Mouse (Mus musculus) spleen, adult 2 months (tissue): ENCODE results near the gene Adamts8. TPM values are rescaled to one million over a fixed set of nuclear protein-coding genes. Genes with fewer than 3 reads are reported as not detected.

Experiments used
- DNase-seq, 2 experiments: peaks; one replicate each; pipeline versions ENCODE4 v3.0.0 to v3.0.0-alpha.2; 2012 to 2021; ENCODE audit warnings: low spot score in 2 of 2, low read depth in 1 of 2
- H3K27ac ChIP-seq: fragments of 200-500 bp; 2 replicates; pipeline ENCODE4 v1.5.1; 2012; ENCODE audit warnings: low read length, inconsistent platforms; ENCODE audit not compliant: insufficient read depth
- H3K27me3 ChIP-seq: fragments of 200-500 bp; 2 replicates; pipeline ENCODE4 v1.6.1; 2012; ENCODE audit warnings: mild to moderate bottlenecking, moderate library complexity, low read length, inconsistent platforms; ENCODE audit not compliant: control insufficient read depth, insufficient read depth
- H3K36me3 ChIP-seq: fragments of 200-500 bp; 2 replicates; pipeline ENCODE4 v1.6.1; 2012; ENCODE audit warnings: mild to moderate bottlenecking, low read length, inconsistent platforms; ENCODE audit not compliant: control insufficient read depth, insufficient read depth
- H3K4me1 ChIP-seq: fragments of 200-500 bp; 2 replicates; pipeline ENCODE4 v1.6.1; 2011; ENCODE audit warnings: inconsistent platforms; ENCODE audit not compliant: control insufficient read depth, insufficient read depth, insufficient read length
- H3K4me3 ChIP-seq: fragments of 200-500 bp; 2 replicates; pipeline ENCODE4 v1.5.1; 2011; ENCODE audit warnings: mild to moderate bottlenecking, inconsistent platforms; ENCODE audit not compliant: insufficient read depth, insufficient read length; ENCODE audit errors: extremely low read depth
- CTCF ChIP-seq: fragments of 200-500 bp; IDR thresholded peaks from 2 replicates; pipeline ENCODE4 v1.5.1; 2011; ENCODE audit warnings: mild to moderate bottlenecking, inconsistent platforms; ENCODE audit not compliant: insufficient read depth, insufficient read length, insufficient replicate concordance; ENCODE audit errors: extremely low read depth
- POLR2A ChIP-seq: fragments of 200-500 bp; IDR thresholded peaks from 2 replicates; pipeline ENCODE4 v1.6.1; 2011; ENCODE audit warnings: low read depth, low read length, inconsistent platforms
- WGBS: fragments of 180-500 bp; shearing (Covaris S2); methylation state at CpG from one replicate; pipeline ENCODE4 v1.1.7; 2018; 5-methylcytosine and 5-hydroxymethylcytosine counted together
- polyA plus RNA-seq: library from polyadenylated mRNA; depleted of rRNA; stranded (reverse); fragments of >200 nt; gene quantifications from 2 replicates; pipeline ENCODE4 v1.2.3, GENCODE M21; 2012

The Adamts8 gene
- polyA plus RNA-seq, 1 experiment = 0.83 TPM

GRCm38 (mm10) chr9:30905861-30906260 is 36.5 kb upstream of the Adamts8 start:
- no peaks in the 10 kb centered on the region for H3K4me1 ChIP-seq
- H3K36me3 ChIP-seq = no peaks in the 10 kb centered on the region
- WGBS = 92% methylated on average over 10 of the region's 10 CpGs
- H3K27ac ChIP-seq = no peak overlapping the region
- H3K27me3 ChIP-seq = no peaks in the 10 kb centered on the region
- TF ChIP-seq POLR2A = no peak
- TF ChIP-seq CTCF = no peak
- no peak overlapping the region for H3K4me3 ChIP-seq
- no peak for DNase-seq

- no peaks in the 10 kb centered on the region for H3K27me3 ChIP-seq
- H3K36me3 ChIP-seq = no peaks in the 10 kb centered on the region
- no peak for DNase-seq
- H3K4me1 ChIP-seq = no peaks in the 10 kb centered on the region
- no peak overlapping the region for H3K27ac ChIP-seq
- 69% methylated on average over 4 of the region's 4 CpGs for WGBS
- TF ChIP-seq POLR2A (no peak), CTCF (no peak)
- H3K4me3 ChIP-seq = no peak overlapping the region
Observed at GRCm38 (mm10) chr9:30906426-30906825, 35.9 kb upstream of the Adamts8 start.

DNA sequence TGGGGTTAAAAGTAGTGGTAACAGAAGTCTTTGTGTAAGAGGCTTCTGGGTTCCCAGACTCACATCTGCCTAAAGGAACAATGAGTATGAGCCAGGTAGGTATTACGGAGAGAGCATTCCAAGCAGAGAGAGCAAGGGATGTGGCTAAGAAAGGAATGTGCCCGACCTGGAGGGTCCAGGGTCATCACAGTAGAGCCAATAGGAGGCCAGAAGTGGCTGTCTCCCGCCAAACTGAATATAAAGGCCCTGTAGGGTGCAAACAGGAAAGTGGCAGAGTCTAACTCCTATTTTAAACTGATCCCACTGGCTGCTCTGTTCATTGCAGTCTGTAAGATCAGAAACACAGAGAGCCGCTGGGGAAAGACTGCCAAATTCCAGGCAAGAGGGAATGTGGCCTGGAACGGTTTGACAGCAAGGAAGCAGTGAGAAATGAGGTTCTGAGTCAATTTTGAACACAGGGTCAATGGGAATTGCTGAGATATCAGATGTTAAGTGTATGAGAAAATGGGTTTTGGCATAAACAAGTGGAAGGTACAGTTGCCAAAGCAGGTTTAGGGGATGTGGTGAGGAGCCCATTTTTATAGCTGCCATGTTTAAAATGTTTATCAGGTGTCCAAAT is 34.6 kb upstream of the Adamts8 start:
- no peak for TF ChIP-seq POLR2A
- Histone ChIP-seq H3K27me3 (no peaks in the 10 kb centered on the region), H3K27ac (no peak overlapping the region), H3K4me3 (no peak overlapping the region), H3K4me1 (no peaks in the 10 kb centered on the region), H3K36me3 (no peaks in the 10 kb centered on the region)
- no peak for DNase-seq
- WGBS = 64% methylated on average over 5 of the region's 5 CpGs

DNA sequence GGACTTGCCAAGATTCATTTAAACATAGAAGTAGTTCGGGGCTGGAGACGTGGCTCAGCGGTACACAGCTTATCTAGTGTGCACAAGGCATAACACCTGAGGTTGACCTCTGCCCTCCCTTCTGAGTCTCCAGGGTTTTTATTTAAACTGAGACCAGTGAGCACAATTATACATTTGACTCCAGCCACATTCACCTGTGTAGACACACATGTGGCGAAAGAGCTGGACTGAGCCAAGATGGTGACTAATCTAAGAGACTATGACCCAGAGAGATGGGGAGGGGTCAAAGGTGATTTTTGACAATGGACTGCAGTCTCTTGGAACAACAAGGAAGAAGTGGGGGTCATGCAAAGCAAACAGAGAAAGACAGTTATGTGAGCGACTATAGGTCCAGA is 34.1 kb upstream of the Adamts8 start:
- H3K36me3 ChIP-seq = no peaks in the 10 kb centered on the region
- H3K27me3 ChIP-seq = no peaks in the 10 kb centered on the region
- DNase-seq = no peak
- no peak overlapping the region for H3K27ac ChIP-seq
- 91% methylated on average over 5 of the region's 5 CpGs for WGBS
- no peaks in the 10 kb centered on the region for H3K4me1 ChIP-seq
- no peak for TF ChIP-seq POLR2A
- no peak for TF ChIP-seq CTCF
- no peak overlapping the region for H3K4me3 ChIP-seq

GRCm38 (mm10) chr9:30908973-30909372 is 33.4 kb upstream of the Adamts8 start:
- Histone ChIP-seq H3K27ac (no peak overlapping the region), H3K36me3 (no peaks in the 10 kb centered on the region), H3K4me3 (no peak overlapping the region), H3K27me3 (no peaks in the 10 kb centered on the region), H3K4me1 (no peaks in the 10 kb centered on the region)
- 83% methylated on average over 5 of the region's 5 CpGs for WGBS
- TF ChIP-seq CTCF = no peak
- TF ChIP-seq POLR2A = no peak
- no peak for DNase-seq

DNA sequence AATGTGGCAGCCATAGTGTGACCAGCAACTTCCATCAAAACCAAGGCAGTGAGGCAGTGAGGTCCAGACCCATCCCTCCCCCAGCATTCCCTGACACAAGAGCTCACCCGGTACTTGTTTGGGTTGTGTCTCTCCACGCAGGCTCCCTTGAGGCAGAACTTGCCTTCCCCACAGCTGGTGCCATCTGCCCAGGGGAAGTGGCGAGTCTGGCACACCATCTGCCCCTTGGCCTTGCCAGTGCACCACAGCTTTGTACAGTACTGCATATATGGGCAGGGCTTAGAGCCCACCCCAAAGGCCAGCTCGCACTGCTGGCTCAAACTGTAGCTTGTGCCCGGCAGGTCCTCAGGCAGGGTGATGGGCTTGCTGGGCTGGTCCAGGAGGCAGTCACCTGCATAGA is 31.9 kb upstream of the Adamts8 start:
- Histone ChIP-seq H3K27me3 (no peaks in the 10 kb centered on the region), H3K36me3 (no peaks in the 10 kb centered on the region), H3K4me3 (no peak overlapping the region), H3K4me1 (no peaks in the 10 kb centered on the region), H3K27ac (no peak overlapping the region)
- no peak for DNase-seq
- WGBS = 79% methylated on average over 5 of the region's 5 CpGs
- TF ChIP-seq CTCF (no peak), POLR2A (no peak)

- no peaks in the 10 kb centered on the region for H3K27me3 ChIP-seq
- DNase-seq = no peak
- 43% methylated on average over 3 of the region's 3 CpGs for WGBS
- H3K4me1 ChIP-seq = no peaks in the 10 kb centered on the region
- no peak overlapping the region for H3K4me3 ChIP-seq
- no peaks in the 10 kb centered on the region for H3K36me3 ChIP-seq
- H3K27ac ChIP-seq = no peak overlapping the region
- TF ChIP-seq POLR2A = no peak
Observed at GRCm38 (mm10) chr9:30912161-30912560, 30.2 kb upstream of the Adamts8 start.
